Mouse (Mus musculus) bone marrow macrophage, adult 2 months (primary cell): ENCODE data around the gene Syn3.

Source experiments
- CTCF ChIP-seq: IDR thresholded peaks from 2 replicates; pipeline ENCODE4 v1.5.1; 2012; ENCODE audit warnings: low read depth, mild to moderate bottlenecking, low read length, moderate library complexity
- POLR2A ChIP-seq: IDR thresholded peaks from 2 replicates; pipeline ENCODE4 v1.6.1; 2012; ENCODE audit warnings: mild to moderate bottlenecking, low read depth, low read length, borderline replicate concordance

GRCm38 (mm10) chr10:86340991-86341527 is 157.6 kb downstream of the Syn3 start:
- TF ChIP-seq POLR2A: no peak
- no peak for TF ChIP-seq CTCF
